Mouse (Mus musculus) stomach, embryonic 14.5 days (tissue): ENCODE measurements around the gene Gm12216. TPM values are rescaled to one million over a fixed set of nuclear protein-coding genes. Genes with fewer than 3 reads are reported as not detected.
A peak's percentile ranks its signal among the peaks of the same experiment; 100 is the strongest.

ENCODE experiments used
- ATAC-seq: fragments of 200-750 bp; cut with Nextera tagmentation; 2 replicates; pipeline ENCODE4 v1.8.0; 2017; ENCODE audit warnings: low read depth, moderate TSS enrichment; ENCODE audit not compliant: insufficient number of reproducible peaks, insufficient read depth, low FRiP score
- H3K27ac ChIP-seq: fragments of 300-500 bp; sonication (generic); 2 replicates; pipeline ENCODE4 v1.5.1; 2014; ENCODE audit warnings: mild to moderate bottlenecking, low read length, moderate library complexity, mixed read lengths
- H3K27me3 ChIP-seq: fragments of 300-500 bp; sonication (generic); 2 replicates; pipeline ENCODE4 v1.6.1; 2014; ENCODE audit warnings: low read length, control low read depth, mixed read lengths; ENCODE audit not compliant: control insufficient read depth, insufficient read depth
- H3K36me3 ChIP-seq: fragments of 300-500 bp; sonication (generic); 2 replicates; pipeline ENCODE4 v1.6.1; 2014; ENCODE audit warnings: mild to moderate bottlenecking, control low read depth, low read length, moderate library complexity, mixed read lengths; ENCODE audit not compliant: control insufficient read depth, insufficient read depth
- H3K4me1 ChIP-seq: fragments of 300-500 bp; sonication (generic); 2 replicates; pipeline ENCODE4 v1.6.1; 2014; ENCODE audit warnings: low read length, control low read depth, mixed read lengths; ENCODE audit not compliant: control insufficient read depth, insufficient read depth
- H3K4me2 ChIP-seq: fragments of 300-500 bp; sonication (generic); replicated peaks from 2 replicates; pipeline ENCODE4 v1.6.1; 2014; ENCODE audit warnings: low read depth, low read length, control low read depth
- H3K4me3 ChIP-seq: fragments of 300-500 bp; sonication (generic); 2 replicates; pipeline ENCODE4 v1.5.1; 2014; ENCODE audit warnings: low read depth, low read length, control low read depth
- H3K9ac ChIP-seq: fragments of 300-500 bp; sonication (generic); replicated peaks from 2 replicates; pipeline ENCODE4 v1.6.1; 2014; ENCODE audit warnings: low read depth, mild to moderate bottlenecking, control low read depth, low read length, moderate library complexity, mixed read lengths
- H3K9me3 ChIP-seq: fragments of 300-500 bp; sonication (generic); 2 replicates; pipeline ENCODE4 v1.6.1; 2016; ENCODE audit warnings: low read depth, low read length, control low read depth; ENCODE audit not compliant: control insufficient read depth
- WGBS: fragments of 180-500 bp; shearing (Covaris S2); extraction: QIAGEN DNeasy Blood & Tissue Kit; methylation state at CpG from one replicate; pipeline ENCODE4 v1.1.7; 2014; 5-methylcytosine and 5-hydroxymethylcytosine counted together
- polyA plus RNA-seq: library from polyadenylated mRNA; unstranded; fragments of >200 nt; fragmentation: Nextera tagmentation; extraction: Ambion mirVana; gene quantifications from 2 replicates; pipeline ENCODE4 v1.2.1, GENCODE M21; 2014

Gm12216 gene
- polyA plus RNA-seq, 1 experiment from 2014 or later: 4.3 TPM

DNA sequence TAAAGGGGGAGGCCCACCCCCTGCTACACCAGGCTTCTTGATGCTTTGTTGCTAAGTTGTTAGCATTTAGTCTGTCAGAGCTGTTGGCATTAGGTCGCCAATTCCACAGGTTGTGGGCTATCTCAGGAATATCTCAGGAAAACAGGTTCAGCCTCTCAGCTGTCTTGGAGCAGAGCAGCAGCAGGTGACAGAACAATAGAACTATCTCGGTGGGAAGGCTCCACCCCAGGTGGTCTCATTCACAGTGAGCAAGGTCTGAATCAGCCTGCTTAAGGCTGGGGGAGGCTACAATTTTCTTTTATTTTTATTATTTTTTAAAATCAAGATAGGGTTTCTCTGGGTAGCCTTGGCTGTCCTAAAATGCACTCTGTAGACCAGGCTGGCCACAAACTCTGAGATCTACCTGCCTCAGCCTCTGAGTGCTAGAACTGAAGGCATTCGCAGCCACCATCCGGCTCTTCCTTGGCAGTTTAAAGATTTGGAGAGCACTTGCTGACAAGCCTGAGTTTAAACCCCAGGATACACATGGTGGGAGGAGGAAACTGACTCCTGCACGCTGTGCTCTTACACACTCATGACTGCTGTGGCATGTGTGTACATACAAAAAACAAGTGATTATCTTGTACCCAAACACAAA lies 109.2 kb downstream of the Gm12216 start:
- 54% methylated on average over 5 of the region's 5 CpGs for WGBS
- no peak overlapping the region for H3K9ac ChIP-seq
- no peak overlapping the region for H3K27ac ChIP-seq
- H3K36me3 ChIP-seq: no peaks in the 10 kb centered on the region
- H3K4me1 ChIP-seq: no peaks in the 10 kb centered on the region
- no peak for ATAC-seq
- no peaks in the 10 kb centered on the region for H3K27me3 ChIP-seq
- no peak overlapping the region for H3K4me2 ChIP-seq
- H3K4me3 ChIP-seq: no peak overlapping the region
- H3K9me3 ChIP-seq: no peaks in the 10 kb centered on the region

DNA sequence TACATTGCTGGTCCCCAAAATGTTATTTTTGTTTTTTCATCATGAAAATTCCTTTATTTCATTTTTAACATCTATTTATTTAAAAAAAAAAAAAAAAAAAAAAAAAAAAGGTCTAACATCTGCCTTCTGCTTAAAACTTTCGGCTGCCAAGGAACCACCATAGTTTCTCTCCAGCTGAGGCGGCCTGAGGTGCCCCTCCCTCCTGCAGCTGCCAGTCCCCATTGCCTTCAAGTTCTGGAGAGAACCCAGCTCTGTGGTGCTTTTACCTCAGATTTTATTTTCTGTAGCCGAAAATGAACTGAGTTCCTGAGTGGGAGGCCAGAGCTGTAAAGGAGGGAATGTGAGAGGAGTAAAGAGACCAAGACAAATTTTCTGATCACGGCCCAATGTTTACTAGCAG lies 109.8 kb downstream of the Gm12216 start:
- Histone ChIP-seq H3K27me3 (no peaks in the 10 kb centered on the region), H3K27ac (no peak overlapping the region), H3K4me1 (no peaks in the 10 kb centered on the region), H3K9ac (no peak overlapping the region), H3K4me3 (no peak overlapping the region), H3K9me3 (no peaks in the 10 kb centered on the region), H3K36me3 (no peaks in the 10 kb centered on the region), H3K4me2 (no peak overlapping the region)
- 63% methylated on average over 4 of the region's 4 CpGs for WGBS
- no peak for ATAC-seq

DNA sequence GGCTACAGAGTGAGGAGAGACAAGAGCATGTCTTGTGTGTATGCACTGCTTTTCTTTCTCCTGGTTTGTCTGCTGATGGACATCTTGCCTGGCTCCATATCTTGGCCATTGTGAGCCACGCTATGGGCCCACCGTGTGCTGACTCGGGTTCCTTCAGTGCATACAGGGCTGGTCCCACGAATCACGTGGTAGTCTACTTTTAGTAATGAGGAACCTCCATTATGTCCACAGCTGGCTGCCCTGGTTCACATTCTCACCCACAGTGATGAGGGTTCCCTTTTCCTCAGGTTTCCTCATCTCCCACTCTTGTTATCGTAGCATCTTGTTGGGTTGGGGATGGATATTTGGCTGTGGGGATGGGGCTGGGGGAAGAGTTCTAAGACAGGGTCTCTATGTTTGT lies 110.4 kb downstream of the Gm12216 start:
- 89% methylated on average over 6 of the region's 6 CpGs for WGBS
- no peak for ATAC-seq

DNA sequence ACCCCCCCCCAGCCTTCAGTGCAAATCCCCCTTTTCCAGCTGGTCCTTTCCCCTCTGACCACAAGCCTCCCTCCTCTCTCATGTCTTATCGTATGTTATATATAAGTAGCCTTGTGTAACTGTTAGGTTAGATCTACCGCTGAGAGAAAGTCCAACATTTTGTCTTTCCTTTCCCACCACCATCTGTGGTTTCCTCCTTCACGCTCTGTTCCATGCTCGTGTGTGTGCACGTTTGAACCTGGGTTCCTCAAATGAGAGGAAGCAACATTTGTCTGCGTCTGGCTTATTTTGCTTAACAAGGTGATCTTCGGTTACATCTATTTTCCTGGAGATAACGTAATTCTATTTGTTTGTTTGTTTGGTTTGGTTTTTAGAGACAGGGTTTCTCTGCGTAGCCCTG lies 111.1 kb downstream of the Gm12216 start:
- H3K27me3 ChIP-seq: no peaks in the 10 kb centered on the region
- no peaks in the 10 kb centered on the region for H3K9me3 ChIP-seq
- no peak overlapping the region for H3K9ac ChIP-seq
- H3K4me2 ChIP-seq: no peak overlapping the region
- 89% methylated on average over 9 of the region's 9 CpGs for WGBS
- H3K4me1 ChIP-seq: no peaks in the 10 kb centered on the region
- no peak overlapping the region for H3K27ac ChIP-seq
- no peaks in the 10 kb centered on the region for H3K36me3 ChIP-seq
- H3K4me3 ChIP-seq: no peak overlapping the region
- ATAC-seq: no peak

More for the DNA sequence above, 110.4 kb downstream of the Gm12216 start:
- no peaks in the 10 kb centered on the region for H3K36me3 ChIP-seq
- H3K4me3 ChIP-seq: no peak overlapping the region
- no peak overlapping the region for H3K9ac ChIP-seq
- no peaks in the 10 kb centered on the region for H3K27me3 ChIP-seq
- no peaks in the 10 kb centered on the region for H3K9me3 ChIP-seq
- no peaks in the 10 kb centered on the region for H3K4me1 ChIP-seq
- no peak overlapping the region for H3K27ac ChIP-seq
- no peak overlapping the region for H3K4me2 ChIP-seq

DNA sequence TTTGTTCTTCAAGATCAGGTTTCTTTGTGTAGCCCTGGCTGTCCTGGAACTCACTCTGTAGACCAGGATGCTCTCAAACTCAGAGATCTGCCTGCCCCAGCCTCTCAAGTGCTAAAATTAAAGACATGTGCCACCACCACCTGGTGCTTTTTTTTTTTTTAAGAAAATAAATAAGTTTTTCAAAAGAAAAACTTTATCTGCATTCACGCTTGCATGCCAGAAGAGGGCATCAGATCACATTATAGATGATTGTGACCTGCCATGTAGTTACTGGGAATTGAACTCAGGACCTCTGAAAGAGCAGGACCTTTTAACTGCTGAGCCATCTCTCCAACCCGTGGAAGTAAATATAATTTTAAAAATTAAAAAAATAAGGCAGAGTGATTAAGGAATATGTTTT lies 113.8 kb downstream of the Gm12216 start:
- H3K4me2 ChIP-seq: no peak overlapping the region
- no peak for ATAC-seq
- H3K9ac ChIP-seq: no peak overlapping the region
- H3K27me3 ChIP-seq: no peaks in the 10 kb centered on the region
- 84% methylated on average over 2 of the region's 2 CpGs for WGBS
- no peaks in the 10 kb centered on the region for H3K9me3 ChIP-seq
- H3K4me1 ChIP-seq: no peaks in the 10 kb centered on the region
- H3K4me3 ChIP-seq: no peak overlapping the region
- no peaks in the 10 kb centered on the region for H3K36me3 ChIP-seq
- no peak overlapping the region for H3K27ac ChIP-seq

- H3K9me3 ChIP-seq: no peaks in the 10 kb centered on the region
- no peak overlapping the region for H3K4me2 ChIP-seq
- 31% methylated on average over 5 of the region's 5 CpGs for WGBS
- no peak overlapping the region for H3K27ac ChIP-seq
- H3K36me3 ChIP-seq: no peaks in the 10 kb centered on the region
- no peaks in the 10 kb centered on the region for H3K27me3 ChIP-seq
- no peaks in the 10 kb centered on the region for H3K4me1 ChIP-seq
- H3K4me3 ChIP-seq: no peak overlapping the region
- no peak overlapping the region for H3K9ac ChIP-seq
- ATAC-seq: no peak
These were observed 116.7 kb downstream of the Gm12216 start for GRCm38 (mm10) chr11:53742353-53742752.

DNA sequence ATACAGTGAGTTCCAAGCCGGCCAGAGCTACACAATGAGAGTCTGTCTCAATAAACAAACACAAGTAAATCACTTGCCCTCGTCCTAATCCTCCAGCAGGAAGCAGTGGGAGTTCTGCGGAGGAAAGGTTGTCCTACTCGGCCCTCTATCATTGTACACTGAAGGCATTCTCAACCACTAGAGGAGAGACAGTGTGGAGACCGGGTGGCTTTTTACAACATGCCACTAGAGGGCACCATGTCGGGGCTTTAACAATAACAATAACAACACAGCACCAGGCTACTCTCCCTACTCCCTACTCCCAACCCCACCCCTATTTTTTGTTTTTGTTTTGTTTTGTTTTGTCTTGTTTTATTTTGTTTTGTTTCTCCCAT lies 121.5 kb downstream of the Gm12216 start:
- no peak overlapping the region for H3K4me2 ChIP-seq
- no peak overlapping the region for H3K4me3 ChIP-seq
- ATAC-seq: 0 out of 2 replicates have a peak, but pooled peaks have one; percentile 31
- no peaks in the 10 kb centered on the region for H3K9me3 ChIP-seq
- H3K27me3 ChIP-seq: no peaks in the 10 kb centered on the region
- H3K27ac ChIP-seq: no peak overlapping the region
- no peak overlapping the region for H3K9ac ChIP-seq
- no peaks in the 10 kb centered on the region for H3K4me1 ChIP-seq
- 40% methylated on average over 6 of the region's 6 CpGs for WGBS
- no peaks in the 10 kb centered on the region for H3K36me3 ChIP-seq

DNA sequence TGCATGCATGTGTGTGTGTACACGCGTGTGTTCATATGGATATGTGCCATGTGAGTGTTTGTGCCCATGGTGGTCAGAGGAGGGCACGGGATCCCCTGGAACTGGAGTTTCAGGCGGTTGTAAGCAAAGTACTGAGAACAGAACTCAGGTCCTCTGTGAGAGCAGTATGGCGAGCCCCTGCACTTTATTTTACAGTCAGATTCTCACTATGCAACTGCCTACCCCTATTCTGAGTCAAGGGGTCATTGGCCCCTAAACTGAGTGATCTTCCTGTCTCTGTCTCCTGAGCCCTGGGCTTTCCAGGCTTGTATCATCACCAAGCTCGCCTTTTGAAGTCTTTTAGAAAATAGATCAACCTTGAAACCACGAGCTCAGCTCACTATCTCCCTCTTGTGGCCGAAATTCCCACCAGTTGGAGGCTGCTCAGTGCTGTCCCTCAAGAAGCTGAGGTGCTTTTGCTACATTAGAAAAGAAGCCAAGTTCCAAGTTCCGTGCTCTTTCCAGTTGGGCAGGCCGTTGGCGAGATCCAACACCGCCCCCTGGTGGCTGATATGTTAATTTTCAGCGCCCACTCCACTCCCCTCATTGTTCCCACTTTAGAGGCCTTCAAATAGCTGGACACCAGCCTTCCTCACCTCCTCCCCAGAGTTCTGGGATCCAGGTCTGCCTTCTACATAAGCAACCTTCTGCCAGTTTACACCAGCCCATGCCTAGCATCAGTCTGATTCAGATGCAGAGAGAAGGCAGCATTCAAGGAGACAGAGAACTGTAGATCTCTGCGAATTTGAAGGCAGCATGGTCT lies 122.1 kb downstream of the Gm12216 start:
- H3K27ac ChIP-seq: no peak overlapping the region
- H3K4me1 ChIP-seq: no peaks in the 10 kb centered on the region
- no peaks in the 10 kb centered on the region for H3K27me3 ChIP-seq
- no peak overlapping the region for H3K4me3 ChIP-seq
- no peak overlapping the region for H3K4me2 ChIP-seq
- no peak overlapping the region for H3K9ac ChIP-seq
- H3K9me3 ChIP-seq: no peaks in the 10 kb centered on the region
- no peaks in the 10 kb centered on the region for H3K36me3 ChIP-seq
- ATAC-seq: 0 out of 2 replicates have a peak, but pooled peaks have one; percentile 67
- WGBS: 47% methylated on average over 14 of the region's 14 CpGs
